Mouse (Mus musculus): Measurements from ENCODE around the gene Dst.

DNA sequence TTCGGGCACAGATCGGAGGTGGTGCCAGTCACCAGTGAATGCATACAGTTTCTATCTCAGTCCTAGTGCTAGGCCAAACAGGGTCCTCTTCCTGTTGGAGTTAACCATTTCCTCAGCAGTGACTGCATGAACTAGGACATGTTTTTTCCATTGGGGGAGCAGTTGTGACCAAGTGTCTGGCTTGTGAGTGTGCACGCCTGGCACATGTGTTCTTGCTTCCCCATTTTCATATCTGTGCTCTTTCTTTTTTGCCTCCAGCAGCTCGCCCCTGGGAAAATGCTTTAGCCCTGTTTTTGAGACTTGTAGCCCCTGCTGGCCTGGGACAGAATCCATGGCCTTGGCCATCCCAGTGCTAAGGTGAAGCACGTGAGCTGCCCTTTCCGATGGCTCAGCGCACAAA is 164.2 kb downstream of the Dst start:
- no peak for TF ChIP-seq EP300 (IDR thresholded peaks at IDR 0.05; ENCODE audit: low read depth)
- no peak for TF ChIP-seq CTCF (IDR thresholded peaks at IDR 0.05; ENCODE audit: low read depth)

Measured in heart, postnatal 0 days (tissue).